Mouse (Mus musculus): ENCODE results near the gene Pbx4. TPM values are rescaled to one million over a fixed set of nuclear protein-coding genes. Genes with fewer than 3 reads are reported as not detected.

Pbx4 gene
- total and polyA plus RNA-seq, 3 experiments: 0.23 to 0.68 (median 0.37) TPM

DNA sequence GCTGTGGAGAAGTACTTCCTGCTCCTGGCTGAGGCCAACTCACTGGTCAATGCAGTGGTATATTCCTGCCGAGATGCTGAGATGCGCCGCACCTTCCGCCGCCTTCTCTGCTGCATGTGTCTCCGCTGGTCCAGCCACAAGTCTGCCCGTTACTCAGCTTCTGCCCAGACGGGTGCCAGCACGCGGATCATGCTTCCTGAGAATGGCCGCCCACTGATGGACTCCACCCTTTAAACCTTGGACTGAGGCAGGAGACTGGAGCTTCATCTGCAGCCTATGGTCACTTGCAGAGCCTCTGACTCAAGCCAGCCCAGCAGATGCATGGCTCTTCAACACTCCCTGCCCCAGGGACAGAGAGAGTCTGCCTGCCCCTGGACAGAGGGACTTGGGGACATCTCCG is 5.9 kb upstream of the Pbx4 start:
- Histone ChIP-seq H3K4me3 (no peak overlapping the region), H3K79me2 (replicated peaks; ENCODE audit: control insufficient read depth, insufficient read depth, low read length) (no peaks in the 10 kb centered on the region), H3K9ac (ENCODE audit: low read depth, low read length) (no peak overlapping the region), H3K27me3 (ENCODE audit: control insufficient read depth, insufficient read depth, low read length) (no peaks in the 10 kb centered on the region), H3K4me1 (ENCODE audit: control insufficient read depth, insufficient read depth, low read length) (peaks cover 2% of the 10 kb centered on the region; the same call in 1 of the 2 replicates), H3K36me3 (ENCODE audit: control insufficient read depth, insufficient read depth, low read length) (no peaks in the 10 kb centered on the region), H3K27ac (no peak overlapping the region)
- DNase-seq: no peak
- TF ChIP-seq POLR2A (IDR thresholded peaks at IDR 0.05; ENCODE audit: insufficient read depth, low read depth, low read length) (no peak), CTCF (IDR thresholded peaks at IDR 0.05) (no peak), EP300 (IDR thresholded peaks at IDR 0.05; ENCODE audit: insufficient read depth, low read depth, low read length) (no peak)
- 92% methylated on average over 12 of the region's 12 CpGs for WGBS
- intact Hi-C loops (cut with DNase I): no loop called here

DNA sequence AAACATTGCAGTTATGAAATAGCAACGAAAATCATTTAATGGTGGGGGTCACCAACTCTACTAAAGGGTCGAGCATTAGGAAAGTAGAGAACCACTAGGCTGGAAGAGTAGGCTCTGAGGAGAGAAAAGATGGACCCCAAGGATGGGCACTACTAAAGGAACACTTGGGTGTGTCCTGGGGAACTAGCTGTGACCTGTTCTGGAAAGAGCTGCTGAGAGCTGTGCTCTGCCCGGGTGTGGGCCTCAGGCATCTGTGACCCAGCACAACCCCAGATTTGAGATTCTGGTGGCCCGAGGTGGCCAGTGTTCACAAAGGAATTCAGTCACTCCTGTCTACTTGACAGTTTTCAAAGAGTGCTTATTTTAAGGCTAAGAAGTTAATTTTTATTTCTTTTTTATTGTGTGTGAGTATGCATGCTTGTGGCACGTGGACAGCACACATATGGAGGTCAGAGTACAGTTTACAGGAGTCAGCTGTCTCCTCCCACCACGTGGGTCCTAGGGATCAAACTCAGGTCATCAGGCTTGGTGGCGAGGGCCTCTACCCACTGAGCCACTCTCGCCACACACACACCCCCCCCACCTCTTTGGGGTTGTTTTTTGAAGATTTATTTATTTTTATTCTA is 4.9 kb downstream of the Pbx4 start:
- no peaks in the 10 kb centered on the region for H3K27me3 ChIP-seq (ENCODE audit: control insufficient read depth, insufficient read depth, low read length)
- no peak overlapping the region for H3K9ac ChIP-seq (ENCODE audit: low read depth, low read length)
- WGBS: 75% methylated on average over 8 of the region's 8 CpGs
- no peak overlapping the region for H3K27ac ChIP-seq
- intact Hi-C loops (cut with DNase I): no loop called here
- no peak for DNase-seq
- no peak overlapping the region for H3K4me3 ChIP-seq
- no peak for TF ChIP-seq CTCF (IDR thresholded peaks at IDR 0.05)
- no peak for TF ChIP-seq POLR2A (IDR thresholded peaks at IDR 0.05; ENCODE audit: insufficient read depth, low read depth, low read length)
- TF ChIP-seq EP300 (IDR thresholded peaks at IDR 0.05; ENCODE audit: insufficient read depth, low read depth, low read length): no peak
- no peaks in the 10 kb centered on the region; the same call in 1 of the 2 replicates for H3K4me1 ChIP-seq (ENCODE audit: control insufficient read depth, insufficient read depth, low read length)
- no peaks in the 10 kb centered on the region for H3K36me3 ChIP-seq (ENCODE audit: control insufficient read depth, insufficient read depth, low read length)
- H3K79me2 ChIP-seq (replicated peaks; ENCODE audit: control insufficient read depth, insufficient read depth, low read length): no peaks in the 10 kb centered on the region

DNA sequence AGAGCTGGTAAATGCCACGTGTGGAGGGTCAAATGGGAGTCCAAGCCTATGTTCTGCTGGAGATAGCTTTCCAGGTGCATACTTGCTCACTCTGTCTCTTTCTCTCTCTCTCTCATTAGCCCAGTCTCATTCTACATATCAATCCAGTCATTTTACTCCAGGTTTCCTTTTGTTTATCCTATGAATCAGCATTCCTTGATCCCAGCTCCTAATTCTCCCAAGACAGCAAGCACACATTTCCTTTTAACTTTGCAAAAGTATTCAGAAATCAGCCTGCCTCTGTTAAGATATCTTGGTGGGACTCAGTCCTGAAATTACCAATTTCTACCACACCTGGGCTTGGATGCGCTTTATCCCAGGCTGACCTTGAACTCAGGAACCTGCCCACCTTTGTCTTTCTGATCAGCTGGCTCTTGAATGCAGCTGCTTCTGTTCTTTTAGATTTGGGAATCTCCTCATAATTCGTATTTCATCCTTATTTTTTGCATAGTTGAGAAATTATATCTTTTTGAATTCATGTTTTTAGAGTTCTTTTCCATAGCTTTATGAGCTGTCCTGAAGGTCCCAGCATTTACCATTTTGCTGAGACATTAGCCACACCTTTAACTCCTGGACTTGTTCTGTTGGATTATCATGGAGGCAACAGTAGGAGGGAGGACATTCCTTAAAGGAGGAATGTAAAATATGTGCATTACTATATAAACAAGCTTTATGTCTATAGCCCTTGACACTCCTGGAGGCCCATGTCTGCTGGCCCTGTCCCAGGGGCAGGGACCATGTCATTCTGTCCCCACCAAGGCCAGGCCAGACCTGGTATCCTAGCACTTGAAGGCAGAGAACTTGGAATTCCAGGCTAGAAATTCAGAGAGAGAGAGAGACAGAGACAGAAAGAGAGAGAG is 15.1 kb downstream of the Pbx4 start:
- TF ChIP-seq POLR2A (IDR thresholded peaks at IDR 0.05; ENCODE audit: insufficient read depth, low read depth, low read length): no peak
- no peak for TF ChIP-seq EP300 (IDR thresholded peaks at IDR 0.05; ENCODE audit: insufficient read depth, low read depth, low read length)
- TF ChIP-seq CTCF (IDR thresholded peaks at IDR 0.05): no peak
- no peaks in the 10 kb centered on the region for H3K27me3 ChIP-seq (ENCODE audit: control insufficient read depth, insufficient read depth, low read length)
- DNase-seq: no peak
- peaks cover 3% of the 10 kb centered on the region for H3K4me1 ChIP-seq (ENCODE audit: control insufficient read depth, insufficient read depth, low read length)
- WGBS: 67% methylated on average over 3 of the region's 3 CpGs
- no peaks in the 10 kb centered on the region for H3K79me2 ChIP-seq (replicated peaks; ENCODE audit: control insufficient read depth, insufficient read depth, low read length)
- intact Hi-C loops (cut with DNase I): no loop called here
- H3K27ac ChIP-seq: no peak overlapping the region
- H3K4me3 ChIP-seq: no peak overlapping the region
- H3K36me3 ChIP-seq (ENCODE audit: control insufficient read depth, insufficient read depth, low read length): no peaks in the 10 kb centered on the region
- no peak overlapping the region for H3K9ac ChIP-seq (ENCODE audit: low read depth, low read length)

DNA sequence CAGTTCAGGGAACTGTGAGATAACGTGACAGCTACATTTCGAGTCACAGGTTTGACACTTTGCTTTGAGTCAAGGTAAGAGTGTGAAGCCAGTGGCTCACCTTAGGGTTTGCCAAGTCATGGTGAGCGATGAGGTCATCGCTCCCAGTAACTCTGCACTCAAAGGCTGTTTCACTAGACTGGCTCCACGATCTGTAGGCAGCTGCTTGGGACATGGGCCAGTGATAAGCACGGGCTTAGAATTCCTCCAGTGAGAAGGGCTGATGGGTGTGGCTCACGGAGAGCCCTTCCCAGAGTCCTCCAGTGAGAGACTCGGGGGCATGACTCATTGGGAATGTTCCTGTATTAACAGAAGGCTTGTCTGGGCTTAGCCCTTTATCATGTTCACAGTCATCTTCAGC is 16.7 kb downstream of the Pbx4 start:
- H3K4me1 ChIP-seq (ENCODE audit: control insufficient read depth, insufficient read depth, low read length): peaks cover 3% of the 10 kb centered on the region
- peak in 1 of 2 experiments; percentile 66 for DNase-seq
- intact Hi-C loops (cut with DNase I): no loop called here
- H3K36me3 ChIP-seq (ENCODE audit: control insufficient read depth, insufficient read depth, low read length): no peaks in the 10 kb centered on the region
- H3K27ac ChIP-seq: no peak overlapping the region
- WGBS: 34% methylated on average over 8 of the region's 8 CpGs
- no peaks in the 10 kb centered on the region for H3K27me3 ChIP-seq (ENCODE audit: control insufficient read depth, insufficient read depth, low read length)
- TF ChIP-seq EP300 (IDR thresholded peaks at IDR 0.05; ENCODE audit: insufficient read depth, low read depth, low read length): no peak
- no peaks in the 10 kb centered on the region for H3K79me2 ChIP-seq (replicated peaks; ENCODE audit: control insufficient read depth, insufficient read depth, low read length)
- no peak overlapping the region for H3K4me3 ChIP-seq
- H3K9ac ChIP-seq (ENCODE audit: low read depth, low read length): no peak overlapping the region

DNA sequence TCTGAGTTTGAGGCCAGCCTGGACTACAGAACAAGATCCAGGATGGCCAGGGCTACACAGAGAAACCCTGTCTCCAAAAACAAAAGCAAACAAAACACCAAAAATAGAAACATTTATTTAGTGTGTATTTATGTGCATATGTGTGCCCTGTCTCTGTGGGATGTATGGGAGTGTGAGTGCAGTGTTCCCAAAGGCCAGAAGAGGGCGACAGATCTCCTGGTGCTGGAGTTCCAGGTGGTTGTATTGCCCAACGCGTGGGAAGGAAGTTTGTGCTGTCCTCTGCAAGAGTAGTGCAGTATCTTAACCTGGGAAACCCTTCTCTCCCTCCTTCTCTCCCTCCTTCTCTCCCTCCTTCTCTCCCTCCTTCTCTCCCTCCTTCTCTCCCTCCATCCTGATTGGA is 17.6 kb downstream of the Pbx4 start:
- DNase-seq: no peak
- Histone ChIP-seq H3K79me2 (replicated peaks; ENCODE audit: control insufficient read depth, insufficient read depth, low read length) (no peaks in the 10 kb centered on the region), H3K4me3 (no peak overlapping the region), H3K4me1 (ENCODE audit: control insufficient read depth, insufficient read depth, low read length) (peaks cover 3% of the 10 kb centered on the region), H3K27ac (no peak overlapping the region), H3K36me3 (ENCODE audit: control insufficient read depth, insufficient read depth, low read length) (no peaks in the 10 kb centered on the region), H3K27me3 (ENCODE audit: control insufficient read depth, insufficient read depth, low read length) (no peaks in the 10 kb centered on the region), H3K9ac (ENCODE audit: low read depth, low read length) (no peak overlapping the region)
- WGBS: 55% methylated on average over 3 of the region's 3 CpGs
- intact Hi-C loops (cut with DNase I): no loop called here
- TF ChIP-seq CTCF (IDR thresholded peaks at IDR 0.05) (peak; percentile 24; the same call in 1 of the 2 replicates), EP300 (IDR thresholded peaks at IDR 0.05; ENCODE audit: insufficient read depth, low read depth, low read length) (no peak)

DNA sequence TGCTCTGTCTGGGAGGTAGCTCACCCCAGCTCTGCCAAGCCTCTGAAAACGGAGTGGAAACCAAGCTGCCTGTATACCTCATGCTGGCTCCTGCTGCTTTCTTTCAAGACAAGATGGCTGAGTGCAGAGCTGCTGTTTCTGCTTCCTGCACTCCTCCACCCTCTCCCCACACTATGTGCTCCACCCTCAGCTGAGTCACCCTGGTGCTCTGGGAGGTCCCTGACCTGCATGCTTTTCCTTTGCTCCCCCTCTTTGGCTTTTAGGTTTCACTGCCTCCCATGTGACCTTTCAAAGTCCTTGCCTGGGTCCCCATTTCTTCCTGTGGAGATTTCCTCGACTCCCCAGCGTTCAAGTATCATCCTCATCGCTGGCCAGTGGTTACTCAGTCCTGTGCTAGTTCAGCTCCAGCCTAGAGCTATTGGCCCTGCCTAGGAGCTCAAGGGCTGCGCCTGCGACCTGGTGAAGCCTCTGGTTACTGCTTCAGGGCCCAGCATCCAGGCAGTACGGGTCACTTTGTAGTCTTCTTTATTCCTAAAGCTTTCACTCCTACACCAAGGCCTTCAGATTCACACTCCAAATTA is 18.7 kb downstream of the Pbx4 start:
- H3K27ac ChIP-seq: no peak overlapping the region
- intact Hi-C loops (cut with DNase I): no loop called here
- H3K36me3 ChIP-seq (ENCODE audit: control insufficient read depth, insufficient read depth, low read length): no peaks in the 10 kb centered on the region
- no peak for DNase-seq
- no peaks in the 10 kb centered on the region for H3K27me3 ChIP-seq (ENCODE audit: control insufficient read depth, insufficient read depth, low read length)
- H3K4me1 ChIP-seq (ENCODE audit: control insufficient read depth, insufficient read depth, low read length): peaks cover 3% of the 10 kb centered on the region
- no peak overlapping the region for H3K9ac ChIP-seq (ENCODE audit: low read depth, low read length)
- 75% methylated on average over 7 of the region's 7 CpGs for WGBS
- no peaks in the 10 kb centered on the region for H3K79me2 ChIP-seq (replicated peaks; ENCODE audit: control insufficient read depth, insufficient read depth, low read length)
- TF ChIP-seq CTCF (IDR thresholded peaks at IDR 0.05) (no peak), POLR2A (IDR thresholded peaks at IDR 0.05; ENCODE audit: insufficient read depth, low read depth, low read length) (no peak), EP300 (IDR thresholded peaks at IDR 0.05; ENCODE audit: insufficient read depth, low read depth, low read length) (no peak)
- H3K4me3 ChIP-seq: no peak overlapping the region
